Mouse (Mus musculus): ENCODE results near the gene Akap13. TPM values are rescaled to one million over a fixed set of nuclear protein-coding genes. Genes with fewer than 3 reads are reported as not detected.
"Not testable (repeated sequence)": the region's sequence is repeated elsewhere in the genome, so short reads cannot be mapped to it uniquely, and the experiment has no call there.

Akap13 gene
- total RNA-seq, 2 experiments from 2014 or later = 70.2 to 71.3 TPM

DNA sequence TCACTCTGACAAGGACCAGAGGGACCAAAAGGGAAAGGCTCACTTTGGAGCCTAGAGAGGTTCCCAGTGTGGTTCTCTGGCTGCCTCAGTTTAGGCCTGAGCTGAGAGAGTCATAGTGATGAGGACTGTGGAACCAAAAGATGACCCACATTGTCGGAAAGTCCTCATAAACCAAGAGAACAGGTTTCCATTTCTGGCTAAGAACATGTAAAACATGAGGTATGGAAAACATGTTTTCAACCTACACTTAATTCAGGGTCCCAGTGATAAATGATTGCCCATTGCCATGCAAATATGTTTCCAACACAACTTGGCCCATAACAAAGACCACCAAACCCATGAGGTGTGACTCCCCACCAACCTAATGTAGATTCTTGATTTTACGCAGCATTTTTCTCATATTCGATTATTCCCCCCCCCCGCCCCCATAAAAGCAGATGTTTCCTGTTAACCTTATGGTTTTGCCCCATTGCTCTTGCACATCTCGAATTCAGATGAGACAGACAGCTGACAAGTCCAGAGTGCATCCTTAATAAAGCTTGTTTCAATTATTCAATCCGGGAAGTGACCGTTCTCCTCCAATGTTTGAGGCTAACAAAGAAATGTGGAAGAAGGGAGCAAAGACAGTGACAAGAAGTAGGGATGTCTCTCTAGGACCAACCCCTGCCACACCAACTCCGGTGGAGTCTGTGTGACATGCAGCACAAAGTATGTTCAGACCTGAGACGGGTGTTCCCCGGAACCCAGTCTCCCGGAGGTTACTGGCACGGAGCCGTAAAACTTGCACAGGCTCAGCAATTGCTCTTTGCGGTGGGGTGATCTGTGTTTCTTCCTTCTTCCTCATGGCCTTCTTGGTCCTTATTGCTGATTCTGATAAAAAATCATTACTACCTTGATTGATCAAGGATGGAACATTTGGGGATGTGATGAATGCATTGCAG lies 330.3 kb downstream of the Akap13 start:
- DNase-seq (ENCODE audit: low spot score in 2 of 2) = no peak

DNA sequence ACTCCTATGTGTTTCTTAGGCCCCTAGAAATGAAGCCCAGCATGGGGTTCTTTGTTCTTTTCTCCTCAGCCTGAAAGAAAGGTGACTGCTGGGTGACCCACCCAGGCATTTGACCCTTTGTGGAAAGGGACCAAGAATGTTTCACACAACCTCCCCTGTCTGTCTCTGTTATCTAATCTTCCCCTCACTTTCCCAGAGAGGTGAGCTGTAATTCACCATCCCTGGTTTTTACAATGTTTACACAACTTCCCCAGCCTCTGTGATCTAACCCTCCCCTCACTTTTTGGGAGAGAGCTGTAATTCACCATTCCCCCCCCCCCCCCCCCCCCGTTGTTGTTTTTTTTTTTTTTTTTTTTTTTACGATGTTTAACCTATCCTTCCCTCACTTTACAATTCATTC lies 331.5 kb downstream of the Akap13 start:
- no peak for DNase-seq (ENCODE audit: low spot score in 2 of 2)

GRCm38 (mm10) chr7:75787371-75787770 lies 332.0 kb downstream of the Akap13 start:
- DNase-seq (ENCODE audit: low spot score in 2 of 2) = no peak

GRCm38 (mm10) chr7:75788069-75788800 lies 332.9 kb downstream of the Akap13 start:
- DNase-seq (ENCODE audit: low spot score in 2 of 2) = not testable (repeated sequence)

GRCm38 (mm10) chr7:75788801-75789135 lies 333.4 kb downstream of the Akap13 start:
- DNase-seq (ENCODE audit: low spot score in 2 of 2) = not testable (repeated sequence)

- DNase-seq (ENCODE audit: low spot score in 2 of 2) = no peak
Measured at GRCm38 (mm10) chr7:75789746-75790145, 334.4 kb downstream of the Akap13 start.

- not testable (repeated sequence) for DNase-seq (ENCODE audit: low spot score in 2 of 2)
Measured at GRCm38 (mm10) chr7:75791092-75791837, 335.9 kb downstream of the Akap13 start.

GRCm38 (mm10) chr7:75793091-75793490 lies 337.8 kb downstream of the Akap13 start:
- DNase-seq (ENCODE audit: low spot score in 2 of 2) = no peak

GRCm38 (mm10) chr7:75793654-75794335 lies 338.5 kb downstream of the Akap13 start:
- DNase-seq (ENCODE audit: low spot score in 2 of 2) = no peak

- no peak for DNase-seq (ENCODE audit: low spot score in 2 of 2)
Measured at GRCm38 (mm10) chr7:75795106-75795505, 339.8 kb downstream of the Akap13 start.

GRCm38 (mm10) chr7:75796474-75796873 lies 341.1 kb downstream of the Akap13 start:
- DNase-seq (ENCODE audit: low spot score in 2 of 2) = no peak

- DNase-seq (ENCODE audit: low spot score in 2 of 2) = no peak
Measured at GRCm38 (mm10) chr7:75800530-75800929, 345.2 kb downstream of the Akap13 start.

DNA sequence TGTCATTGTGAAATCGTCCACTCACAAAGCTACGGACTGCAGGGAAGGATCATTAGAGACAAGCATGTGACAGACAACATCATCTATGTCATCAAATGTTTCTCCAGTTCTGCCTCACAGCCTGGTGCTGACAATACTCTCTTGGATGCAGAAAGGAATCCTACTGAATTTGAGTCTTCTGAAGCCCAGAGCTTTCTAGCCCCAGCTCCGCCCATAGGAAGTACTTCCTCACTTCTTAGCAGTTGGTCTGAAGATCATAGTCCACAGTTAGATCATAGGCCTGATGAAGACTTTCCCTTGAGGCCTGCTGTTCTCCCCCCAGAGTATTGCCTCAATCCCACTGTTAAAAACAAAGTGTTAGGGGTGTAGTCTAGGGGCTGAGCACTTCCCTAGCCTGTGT lies 345.7 kb downstream of the Akap13 start:
- DNase-seq (ENCODE audit: low spot score in 2 of 2) = no peak

DNA sequence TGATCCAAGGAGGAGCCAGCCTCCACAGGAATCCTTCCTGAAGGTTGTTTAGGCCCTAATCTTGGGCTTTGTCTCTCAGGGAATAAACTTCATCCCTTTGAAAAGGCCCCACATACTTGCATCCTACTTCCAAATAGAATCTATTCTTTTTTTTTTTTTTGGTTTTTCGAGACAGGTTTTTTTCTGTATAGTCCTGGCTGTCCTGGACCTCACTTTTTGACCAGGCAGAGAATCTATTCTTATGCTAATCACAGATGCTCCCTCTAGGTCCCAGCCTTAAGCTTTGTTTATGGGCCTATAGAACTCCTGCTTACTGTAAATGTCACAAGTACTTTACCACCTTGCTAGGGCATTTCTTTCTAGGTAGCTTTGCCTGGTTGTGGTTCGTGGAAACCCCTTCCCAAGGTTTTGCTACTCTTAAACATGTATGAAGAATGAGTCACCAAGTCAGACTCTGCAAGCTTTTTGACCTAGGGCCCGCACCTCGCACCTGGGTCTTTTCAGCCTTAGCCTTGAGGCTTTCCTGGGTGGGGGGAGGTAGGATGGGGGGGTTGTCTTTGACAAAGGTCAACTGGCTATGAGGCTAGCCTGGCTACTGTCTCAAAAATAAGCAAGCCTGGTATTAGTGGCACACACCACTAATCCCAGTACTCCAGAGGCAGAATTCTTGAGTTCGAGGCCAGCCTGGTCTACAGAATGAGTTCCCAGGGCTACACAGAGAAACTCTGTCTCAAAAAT lies 346.5 kb downstream of the Akap13 start:
- DNase-seq (ENCODE audit: low spot score in 2 of 2) = no peak

DNA sequence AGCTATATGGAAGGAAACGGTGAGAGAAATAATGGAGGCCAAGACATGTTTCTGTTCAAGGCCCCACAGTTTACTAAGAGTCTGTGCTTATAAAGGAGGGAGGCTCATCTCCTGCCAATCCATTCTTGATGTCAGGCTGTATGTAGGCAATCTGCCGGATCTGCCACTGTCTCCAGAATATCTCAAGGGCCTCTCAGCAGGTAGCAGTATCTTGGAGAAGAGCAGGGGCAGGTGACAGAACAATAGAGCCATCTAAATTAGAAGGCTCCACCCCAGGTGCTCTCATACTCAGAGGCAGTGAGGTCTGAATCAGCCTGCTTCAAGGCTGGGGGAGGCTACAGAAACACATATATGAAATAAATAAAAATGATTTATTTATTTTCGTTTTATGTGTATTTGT lies 347.6 kb downstream of the Akap13 start:
- DNase-seq (ENCODE audit: low spot score in 2 of 2) = no peak

Small RNAs within 50 kb of the gene (microRNA-seq; reads per million reads assigned to microRNA genes)
- gene Gm23251 = 0 reads per million in 2 experiments

Other genes starting within 250 kb of the Akap13 start
- 100 to 1,000 TPM; 341 to 350 TPM for gene Sv2b, start 146.3 kb upstream of the Akap13 start, total RNA-seq (2021)

Measured in layer of hippocampus, postnatal 14 days (tissue).